Mouse (Mus musculus) c-Kit-negative CD71-positive TER-119-positive erythroid progenitor cells, embryonic 14.5 days (primary cell): Measurements from ENCODE around the gene Slc36a2.
A peak's percentile ranks its signal among the peaks of the same experiment; 100 is the strongest.

Experiments
- DNase-seq: peaks from one replicate; pipeline ENCODE4 v3.0.0-alpha.2; 2013; ENCODE audit warnings: low read depth, low spot score

Slc36a2 gene

GRCm38 (mm10) chr11:55184246-55184645, 631 bp downstream of the Slc36a2 start:
- no peak for DNase-seq

DNA sequence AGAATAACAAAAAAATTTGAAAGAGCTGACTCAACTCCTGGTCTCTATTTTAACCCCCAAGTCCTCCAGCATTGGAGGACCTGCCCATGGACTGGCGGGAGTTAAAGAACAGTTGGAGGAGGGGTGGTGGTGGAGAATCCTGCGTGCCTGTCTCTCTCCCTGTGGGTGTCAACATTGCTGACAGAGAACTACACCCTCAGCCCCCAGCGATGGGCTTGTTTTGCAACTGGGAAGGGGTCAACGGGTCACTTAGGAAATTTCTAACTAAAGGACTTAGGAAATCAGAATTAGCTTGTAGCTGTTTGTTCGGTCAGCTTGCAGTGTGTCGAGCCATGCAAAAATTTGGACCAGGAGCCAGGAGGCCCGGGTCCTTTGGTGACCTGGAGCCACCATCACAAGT, 1.8 kb downstream of the Slc36a2 start:
- no peak for DNase-seq

DNA sequence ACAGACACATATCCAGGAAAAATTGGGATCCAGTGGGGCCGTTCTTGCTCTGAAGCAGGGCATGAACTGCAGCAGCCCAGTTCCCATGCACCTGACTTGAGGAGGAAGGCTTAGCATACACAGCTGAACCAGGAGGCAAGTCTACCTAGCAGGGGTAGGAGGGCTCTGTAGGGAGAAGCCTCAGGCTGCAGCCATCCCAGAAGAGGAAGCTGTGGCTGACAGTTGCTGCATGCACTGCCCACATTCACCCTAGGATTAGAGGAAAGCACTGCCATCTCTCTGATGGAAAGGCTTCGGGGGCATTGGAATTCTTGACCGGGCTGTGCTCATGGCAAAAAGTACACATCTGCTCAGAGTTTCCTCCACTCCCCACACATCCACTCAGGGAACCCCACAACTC, 5.0 kb downstream of the Slc36a2 start:
- no peak for DNase-seq

DNA sequence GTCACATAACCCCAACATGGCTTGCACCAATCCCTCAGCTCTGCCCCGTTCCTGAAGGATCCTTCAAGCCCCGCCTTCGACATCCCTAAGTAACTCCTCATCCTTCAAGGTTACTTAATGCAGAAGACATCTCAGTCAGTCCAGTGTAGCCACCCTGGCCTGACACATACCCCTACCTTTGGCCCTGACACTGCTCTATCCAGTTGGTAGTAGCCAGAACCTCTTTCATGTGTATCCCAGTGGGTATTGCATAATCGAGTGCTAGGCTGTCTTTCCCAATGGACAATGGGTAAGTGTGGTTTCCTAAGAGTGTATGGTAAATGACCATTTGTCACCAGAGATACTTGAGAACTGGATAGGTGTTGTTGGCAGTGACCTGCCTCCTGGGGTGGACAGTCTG, 6.0 kb downstream of the Slc36a2 start:
- no peak for DNase-seq

DNA sequence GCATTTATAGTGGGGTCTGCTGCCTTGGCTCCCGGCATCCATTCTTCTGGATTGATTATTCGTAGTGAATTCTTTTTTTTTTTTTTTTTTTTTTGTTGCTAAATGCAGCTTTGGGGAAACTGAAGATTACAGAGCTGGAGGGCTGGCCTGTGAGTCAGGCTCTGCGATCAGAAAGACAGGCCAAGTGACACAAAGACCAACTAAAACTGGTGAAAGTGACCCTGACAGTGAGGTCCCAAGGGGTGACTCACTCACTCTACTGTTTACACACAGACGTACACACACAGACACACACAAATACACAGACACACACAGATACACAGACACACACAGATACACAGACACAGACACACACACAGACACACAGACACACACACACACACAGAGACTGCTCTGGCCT, 14.4 kb downstream of the Slc36a2 start:
- DNase-seq = no peak

GRCm38 (mm10) chr11:55168914-55169313, 16.0 kb downstream of the Slc36a2 start:
- DNase-seq = no peak

DNA sequence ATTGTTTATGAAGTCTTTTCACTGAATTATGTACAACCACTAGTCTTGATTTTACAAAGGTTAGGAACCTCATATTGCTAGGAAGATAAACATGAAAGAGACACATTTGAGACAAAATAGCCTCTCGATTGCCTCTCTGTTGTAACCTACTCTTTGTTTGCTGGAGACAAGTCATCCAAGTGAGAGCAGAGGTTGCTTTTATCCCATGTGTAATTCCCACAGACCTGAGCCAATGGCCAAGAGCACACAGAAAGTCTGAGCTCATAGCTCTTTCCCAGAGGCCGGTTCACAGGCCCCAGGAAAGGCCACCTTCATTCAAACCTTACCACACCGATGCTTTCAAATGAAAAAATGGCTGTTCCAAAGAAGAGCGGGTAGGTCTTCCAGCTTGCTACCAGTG, 16.4 kb downstream of the Slc36a2 start:
- DNase-seq = no peak

- DNase-seq = no peak
Observed at GRCm38 (mm10) chr11:55165748-55166147, 19.1 kb downstream of the Slc36a2 start.

DNA sequence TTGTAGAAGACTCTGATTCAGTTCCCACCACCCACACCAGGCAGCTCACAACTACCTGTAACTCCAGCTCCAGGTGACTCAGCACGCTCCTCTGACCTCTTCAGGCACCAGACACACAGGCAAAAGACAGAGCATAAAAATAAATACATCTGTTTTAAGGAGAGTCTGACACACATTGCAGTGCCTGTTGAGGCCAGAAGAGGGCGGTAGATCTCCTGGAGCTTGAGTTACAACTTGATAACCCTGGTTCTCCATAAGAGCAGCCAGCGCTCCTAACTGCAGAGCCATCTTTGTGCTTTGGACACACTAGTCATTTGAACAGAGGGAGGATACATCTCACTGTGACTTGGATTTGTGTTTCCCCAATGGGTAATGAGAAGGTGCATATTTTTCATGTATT, 20.2 kb downstream of the Slc36a2 start:
- DNase-seq = peak; percentile 11

GRCm38 (mm10) chr11:55162670-55163069, 22.2 kb downstream of the Slc36a2 start:
- no peak for DNase-seq

GRCm38 (mm10) chr11:55158785-55159359, 26.0 kb downstream of the Slc36a2 start:
- peak; percentile 43 for DNase-seq

DNA sequence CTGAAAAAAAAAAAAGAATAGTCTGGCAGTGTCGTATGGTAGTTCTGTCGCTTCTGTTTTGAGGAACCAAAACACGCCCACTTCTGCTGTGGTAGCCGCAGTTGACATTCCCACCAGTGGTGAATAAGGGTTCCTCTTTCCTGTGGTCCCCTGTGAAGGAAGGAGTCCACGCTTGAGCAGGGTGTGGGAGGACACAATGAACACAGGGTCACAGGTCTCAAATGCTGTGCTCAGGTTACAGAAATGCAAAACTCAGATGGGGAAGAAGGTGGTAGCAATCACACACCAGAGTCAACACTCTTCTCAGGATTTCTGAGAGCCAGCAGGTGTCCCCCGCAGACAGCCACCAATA, 29.8 kb downstream of the Slc36a2 start:
- no peak for DNase-seq

GRCm38 (mm10) chr11:55154398-55155069, 30.3 kb downstream of the Slc36a2 start:
- DNase-seq = no peak

- no peak for DNase-seq
Observed at GRCm38 (mm10) chr11:55151608-55152007, 33.3 kb downstream of the Slc36a2 start, which contains the start of gene Slc36a3. TSS of gene Slc36a3 (minus strand) at chr11:55151708.

- no peak for DNase-seq
Observed at GRCm38 (mm10) chr11:55148461-55148860, 36.4 kb downstream of the Slc36a2 start.

DNA sequence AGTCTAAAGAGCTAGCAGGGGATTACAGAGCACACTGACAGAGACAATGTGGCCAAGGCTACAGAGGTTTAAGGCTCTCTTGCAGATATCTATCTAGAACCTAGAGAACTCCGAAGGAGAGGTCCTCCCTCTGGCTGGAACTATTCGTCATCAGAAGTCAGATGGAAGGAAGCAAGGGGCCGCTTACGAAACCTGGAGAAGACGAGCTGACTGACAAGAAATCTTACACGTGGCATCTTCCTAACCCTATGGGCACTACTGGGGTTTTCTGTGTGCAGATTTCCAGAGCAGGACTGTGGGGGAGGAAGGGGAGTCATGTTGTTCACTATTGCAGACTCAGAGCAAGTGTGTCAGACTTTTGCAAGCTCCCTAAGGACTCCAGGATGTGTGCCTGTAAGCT, 37.5 kb downstream of the Slc36a2 start:
- DNase-seq = no peak

- DNase-seq = no peak
Observed at GRCm38 (mm10) chr11:55146855-55147254, 38.0 kb downstream of the Slc36a2 start.

GRCm38 (mm10) chr11:55144011-55144410, 40.9 kb downstream of the Slc36a2 start:
- no peak for DNase-seq

GRCm38 (mm10) chr11:55141502-55141901, 43.4 kb downstream of the Slc36a2 start:
- DNase-seq = no peak

GRCm38 (mm10) chr11:55137646-55138045, 47.2 kb downstream of the Slc36a2 start:
- no peak for DNase-seq

GRCm38 (mm10) chr11:55136770-55137547, 47.9 kb downstream of the Slc36a2 start:
- no peak for DNase-seq

DNA sequence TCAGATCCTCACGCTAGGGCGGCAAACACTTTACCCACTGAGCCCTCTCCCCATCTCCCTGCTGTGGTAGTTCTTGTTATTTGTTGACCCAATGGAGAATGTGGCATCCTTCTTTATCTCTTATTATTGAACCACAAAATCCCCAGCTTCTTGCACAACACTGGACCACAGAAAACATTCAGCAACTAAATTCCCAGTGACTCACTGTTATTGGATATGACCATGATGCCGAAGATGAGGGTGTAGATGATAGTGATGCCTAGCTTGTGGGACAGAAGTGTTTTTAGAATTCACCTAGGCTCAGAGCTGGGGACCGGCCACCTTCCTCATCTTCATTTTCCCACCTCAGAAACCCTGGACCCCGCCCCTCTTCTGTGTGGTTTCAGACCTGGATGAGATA, 50.0 kb downstream of the Slc36a2 start:
- DNase-seq = no peak

DNA sequence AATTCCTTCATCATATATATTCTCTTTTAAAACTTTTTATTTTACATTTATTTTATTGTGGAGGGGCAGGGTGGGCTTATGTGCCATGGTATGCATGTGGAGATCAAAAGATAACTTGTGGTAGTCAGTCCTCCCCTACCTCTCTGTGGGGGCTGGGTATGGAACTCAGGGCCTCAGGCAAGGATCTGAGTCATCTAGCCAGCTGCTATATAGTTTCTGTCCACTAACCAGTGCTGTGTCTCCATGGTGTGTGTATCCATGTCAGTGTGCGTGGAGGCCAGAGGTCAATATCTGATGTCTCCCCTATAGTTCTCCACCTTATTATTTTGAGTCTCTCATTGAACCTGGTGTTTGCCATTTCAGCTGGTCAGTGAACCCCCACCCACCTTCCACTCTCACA, 50.5 kb downstream of the Slc36a2 start:
- no peak for DNase-seq
